Mouse (Mus musculus) limb, embryonic 15.5 days (tissue): ENCODE data around the gene Gm9817. TPM values are rescaled to one million over a fixed set of nuclear protein-coding genes. Genes with fewer than 3 reads are reported as not detected.

ENCODE experiments used
- ATAC-seq: fragments of 200-750 bp; cut with Nextera tagmentation; 2 replicates; pipeline ENCODE4 v1.8.0; 2017; ENCODE audit warnings: low read depth, moderate TSS enrichment; ENCODE audit not compliant: insufficient number of reproducible peaks, low FRiP score, low TSS enrichment
- H3K27ac ChIP-seq: fragments of 300-500 bp; sonication (generic); 2 replicates; pipeline ENCODE4 v1.5.1; 2015; ENCODE audit warnings: moderate library complexity, mild to moderate bottlenecking, inconsistent platforms
- H3K27me3 ChIP-seq: fragments of 300-500 bp; sonication (generic); 2 replicates; pipeline ENCODE4 v1.6.1; 2015; ENCODE audit warnings: inconsistent platforms
- H3K36me3 ChIP-seq: fragments of 300-500 bp; sonication (generic); 2 replicates; pipeline ENCODE4 v1.6.1; 2015; ENCODE audit warnings: inconsistent platforms
- H3K4me1 ChIP-seq: fragments of 300-500 bp; sonication (generic); 2 replicates; pipeline ENCODE4 v1.6.1; 2015; ENCODE audit warnings: inconsistent platforms
- H3K4me2 ChIP-seq: fragments of 300-500 bp; sonication (generic); 2 replicates; pipeline ENCODE4 v1.6.1; 2015; ENCODE audit warnings: mild to moderate bottlenecking, inconsistent platforms
- H3K4me3 ChIP-seq: fragments of 300-500 bp; sonication (generic); 2 replicates; pipeline ENCODE4 v1.5.1; 2015; ENCODE audit warnings: mild to moderate bottlenecking, inconsistent platforms
- H3K9ac ChIP-seq: fragments of 300-500 bp; sonication (generic); 2 replicates; pipeline ENCODE4 v1.6.1; 2015; ENCODE audit warnings: inconsistent platforms
- H3K9me3 ChIP-seq: fragments of 300-500 bp; sonication (generic); 2 replicates; pipeline ENCODE4 v1.6.1; 2016; ENCODE audit warnings: inconsistent platforms
- WGBS: fragments of 180-500 bp; shearing (Covaris S2); methylation state at CpG from one replicate; pipeline ENCODE4 v1.1.7; 2015; 5-methylcytosine and 5-hydroxymethylcytosine counted together
- polyA plus RNA-seq: library from polyadenylated mRNA; unstranded; fragments of >200 nt; fragmentation: Nextera tagmentation; extraction: Ambion mirVana; gene quantifications from 2 replicates; pipeline ENCODE4 v1.2.1, GENCODE M21; 2015

Gm9817 gene
- polyA plus RNA-seq, 1 experiment from 2014 or later, result 0.06 TPM

DNA sequence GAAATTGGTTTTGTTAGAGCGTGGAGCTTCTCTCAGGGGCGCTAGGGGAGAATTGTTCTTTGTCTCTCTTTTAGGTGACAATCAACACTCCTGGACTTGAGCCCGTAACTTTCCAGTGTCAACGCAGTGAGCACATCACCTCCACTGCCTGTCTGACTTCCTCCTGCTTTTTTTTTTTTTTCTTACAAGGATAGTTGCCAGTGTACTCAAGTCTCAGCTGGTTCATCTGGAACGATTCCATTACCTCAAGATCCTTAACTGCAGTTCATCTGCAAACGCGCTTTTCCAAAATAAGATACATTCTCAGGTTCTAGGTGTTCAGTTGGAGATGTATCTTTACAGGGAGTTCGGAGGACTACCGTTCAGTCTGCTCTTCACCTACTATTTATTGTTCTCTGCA lies 16.5 kb downstream of the Gm9817 start:
- ATAC-seq, result no peak
- Histone ChIP-seq H3K4me3 (no peak overlapping the region), H3K27me3 (no peaks in the 10 kb centered on the region), H3K9me3 (no peaks in the 10 kb centered on the region), H3K4me2 (no peak overlapping the region), H3K27ac (no peak overlapping the region), H3K9ac (no peak overlapping the region), H3K36me3 (no peaks in the 10 kb centered on the region), H3K4me1 (0 out of 2 replicates have a peak, but pooled peaks cover 2% of the 10 kb centered on the region)
- 76% methylated on average over 9 of the region's 9 CpGs for WGBS

DNA sequence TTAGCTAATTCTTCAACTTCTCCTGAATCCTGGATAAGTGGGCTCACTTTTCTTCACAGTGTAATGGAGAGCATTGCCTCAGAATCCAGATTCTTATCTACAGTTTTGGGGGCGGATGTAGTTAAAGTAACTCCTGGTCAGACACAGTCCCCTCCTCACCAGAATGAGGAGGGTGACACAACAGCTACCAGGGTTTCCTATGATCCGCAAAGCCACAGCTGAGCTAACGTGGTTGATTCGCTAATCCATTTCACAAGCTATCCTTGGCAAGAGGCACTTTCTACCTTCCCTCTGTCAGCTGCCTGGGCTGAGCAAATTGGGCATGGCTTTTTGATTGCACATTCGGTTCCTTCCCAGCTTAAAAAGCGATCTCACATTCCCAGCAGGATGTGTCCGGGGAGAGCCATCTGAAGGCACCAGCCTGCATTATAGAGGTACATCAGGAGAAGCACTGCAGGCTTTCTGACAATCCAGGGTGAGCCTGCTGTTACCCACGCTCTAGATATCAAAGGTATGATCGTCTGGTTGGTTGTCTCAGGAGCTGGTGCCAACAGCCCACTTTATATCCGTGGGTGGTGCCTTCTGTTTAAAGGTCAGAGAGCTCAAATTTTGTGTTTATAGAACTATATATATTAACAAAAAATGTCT lies 21.2 kb downstream of the Gm9817 start:
- H3K4me3 ChIP-seq, result no peak overlapping the region
- WGBS, result 61% methylated on average over 10 of the region's 10 CpGs
- H3K9me3 ChIP-seq, result no peaks in the 10 kb centered on the region
- no peaks in the 10 kb centered on the region for H3K36me3 ChIP-seq
- ATAC-seq, result no peak
- H3K4me1 ChIP-seq, result no peaks in the 10 kb centered on the region
- no peak overlapping the region for H3K27ac ChIP-seq
- no peak overlapping the region for H3K9ac ChIP-seq
- no peak overlapping the region for H3K4me2 ChIP-seq
- H3K27me3 ChIP-seq, result no peaks in the 10 kb centered on the region

DNA sequence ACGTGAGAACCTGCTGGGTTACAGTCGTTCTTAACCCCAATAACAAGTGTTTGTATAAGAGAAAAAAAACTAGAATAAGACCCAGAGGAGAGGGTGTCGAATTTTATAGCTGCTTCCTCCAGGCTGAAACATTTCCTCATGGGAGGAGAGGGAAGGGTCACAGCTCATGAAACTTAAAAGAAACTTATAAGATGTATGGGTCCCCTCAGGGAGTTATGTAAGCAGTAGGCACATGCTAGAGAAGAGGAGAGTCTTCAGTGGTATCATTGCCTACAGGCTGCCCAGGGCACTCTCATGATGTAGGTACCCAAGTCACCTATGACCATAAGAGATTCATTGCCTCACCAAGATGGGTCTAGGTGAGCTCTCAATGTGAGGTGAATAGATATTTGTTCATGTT lies 28.0 kb downstream of the Gm9817 start:
- Histone ChIP-seq H3K27ac (no peak overlapping the region), H3K4me2 (no peak overlapping the region), H3K9me3 (no peaks in the 10 kb centered on the region), H3K4me1 (no peaks in the 10 kb centered on the region), H3K9ac (no peak overlapping the region), H3K4me3 (no peak overlapping the region), H3K27me3 (no peaks in the 10 kb centered on the region), H3K36me3 (no peaks in the 10 kb centered on the region)
- no peak for ATAC-seq
- WGBS, result 18% methylated on average over 3 of the region's 3 CpGs

DNA sequence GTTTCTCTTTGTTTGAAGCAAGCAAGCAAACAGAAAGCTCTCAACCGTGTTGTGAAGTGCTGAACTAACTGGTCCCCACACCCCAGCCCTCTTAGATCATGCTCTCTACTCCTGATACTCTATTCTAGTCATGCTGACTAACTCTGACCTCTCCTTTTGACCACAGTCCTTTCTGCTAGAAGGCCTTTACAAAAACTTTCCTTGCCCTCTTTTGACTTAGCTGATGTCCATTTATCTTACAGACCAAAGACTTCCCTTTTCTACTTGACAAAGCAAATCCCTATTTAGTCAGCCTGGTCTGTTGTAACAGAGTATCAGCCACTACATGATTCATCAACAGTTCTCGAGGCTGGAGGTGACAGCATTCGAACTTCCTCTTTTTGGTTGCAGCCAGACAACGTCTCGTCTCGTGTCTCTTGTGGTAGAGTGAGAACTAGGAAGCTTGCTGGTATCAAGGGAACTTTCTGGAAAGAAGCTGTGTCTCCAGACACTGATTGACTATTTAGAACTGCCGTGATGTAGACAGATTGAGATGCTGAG lies 30.4 kb downstream of the Gm9817 start:
- WGBS, result 73% methylated on average over 7 of the region's 7 CpGs
- no peaks in the 10 kb centered on the region for H3K9me3 ChIP-seq
- no peak overlapping the region for H3K9ac ChIP-seq
- H3K27me3 ChIP-seq, result no peaks in the 10 kb centered on the region
- H3K4me1 ChIP-seq, result no peaks in the 10 kb centered on the region
- no peak overlapping the region for H3K4me3 ChIP-seq
- H3K27ac ChIP-seq, result no peak overlapping the region
- no peaks in the 10 kb centered on the region for H3K36me3 ChIP-seq
- H3K4me2 ChIP-seq, result no peak overlapping the region
- ATAC-seq, result no peak

DNA sequence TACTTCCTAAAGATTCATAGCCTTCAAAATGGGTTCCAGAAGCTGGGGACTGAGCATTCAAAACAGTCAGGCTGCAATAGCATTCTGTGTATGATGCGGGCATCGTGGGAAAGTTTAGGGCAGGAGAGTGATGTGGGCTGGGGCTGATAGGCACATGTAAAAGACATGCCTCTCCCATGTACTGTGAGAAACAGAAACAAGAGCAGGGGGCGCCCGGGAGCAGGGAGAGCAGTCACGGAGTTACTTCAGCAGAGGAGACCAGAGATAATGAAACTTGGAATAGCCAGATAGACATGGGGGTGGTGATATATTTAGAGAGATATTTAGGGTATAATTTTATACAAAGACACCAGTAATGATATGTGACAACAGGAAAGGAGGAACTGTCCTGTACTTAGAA lies 39.9 kb downstream of the Gm9817 start:
- no peaks in the 10 kb centered on the region for H3K36me3 ChIP-seq
- no peak overlapping the region for H3K4me2 ChIP-seq
- H3K4me1 ChIP-seq, result no peaks in the 10 kb centered on the region
- no peak for ATAC-seq
- WGBS, result 88% methylated on average over 5 of the region's 5 CpGs
- H3K9ac ChIP-seq, result no peak overlapping the region
- no peaks in the 10 kb centered on the region for H3K27me3 ChIP-seq
- H3K4me3 ChIP-seq, result no peak overlapping the region
- H3K9me3 ChIP-seq, result no peaks in the 10 kb centered on the region
- H3K27ac ChIP-seq, result no peak overlapping the region

DNA sequence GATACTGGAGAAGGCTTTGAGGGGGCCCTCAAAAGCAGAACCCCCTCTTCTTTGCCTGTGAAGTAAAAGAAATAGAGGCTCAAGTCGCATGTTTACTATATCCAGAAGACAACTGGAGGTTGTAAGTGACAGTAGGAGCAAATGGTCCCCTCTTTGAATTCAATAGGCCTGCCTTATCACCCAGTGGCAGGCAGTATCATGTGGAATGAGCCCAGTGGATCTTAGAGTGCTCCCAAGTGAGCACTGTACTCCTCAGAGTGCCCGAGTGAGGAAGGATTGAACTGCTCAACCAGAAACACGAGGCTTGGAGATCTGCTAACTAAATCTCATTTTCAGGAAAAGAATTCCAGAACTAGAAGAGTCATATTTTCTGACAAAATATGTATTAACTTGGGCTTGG lies 40.3 kb downstream of the Gm9817 start:
- Histone ChIP-seq H3K9me3 (no peaks in the 10 kb centered on the region), H3K36me3 (no peaks in the 10 kb centered on the region), H3K9ac (no peak overlapping the region), H3K27me3 (no peaks in the 10 kb centered on the region), H3K27ac (no peak overlapping the region), H3K4me1 (no peaks in the 10 kb centered on the region), H3K4me2 (no peak overlapping the region), H3K4me3 (no peak overlapping the region)
- WGBS, result 77% methylated on average over 3 of the region's 3 CpGs
- ATAC-seq, result no peak

Other genes with a start within 250 kb of the Gm9817 start
- 64.6 and 64.9 TPM in 2 replicates for gene Dtnbp1, start 76.5 kb upstream of the Gm9817 start, polyA plus RNA-seq